Mouse (Mus musculus) hindbrain, embryonic 10.5 days (tissue): ENCODE data around the gene Ptprn2. TPM values are rescaled to one million over a fixed set of nuclear protein-coding genes. Genes with fewer than 3 reads are reported as not detected.

ENCODE experiments used
- DNase-seq: peaks from one replicate; pipeline ENCODE4 v3.0.0-alpha.2; 2017; ENCODE audit warnings: low spot score
- H3K27ac ChIP-seq: fragments of 300-500 bp; sonication (generic); 2 replicates; pipeline ENCODE4 v1.5.1; 2016; ENCODE audit warnings: mild to moderate bottlenecking, moderate library complexity
- H3K27me3 ChIP-seq: fragments of 300-500 bp; sonication (generic); 2 replicates; pipeline ENCODE4 v1.6.1; 2016; ENCODE audit warnings: mild to moderate bottlenecking; ENCODE audit not compliant: poor library complexity, insufficient read depth, severe bottlenecking
- H3K36me3 ChIP-seq: fragments of 300-500 bp; sonication (generic); 2 replicates; pipeline ENCODE4 v1.6.1; 2016; ENCODE audit warnings: mild to moderate bottlenecking, moderate library complexity
- H3K4me1 ChIP-seq: fragments of 300-500 bp; sonication (generic); replicated peaks from 2 replicates; pipeline ENCODE4 v1.6.1; 2016; ENCODE audit warnings: mild to moderate bottlenecking
- H3K4me3 ChIP-seq: fragments of 300-500 bp; sonication (generic); 2 replicates; pipeline ENCODE4 v1.5.1; 2016; ENCODE audit warnings: mild to moderate bottlenecking, moderate library complexity
- H3K9me3 ChIP-seq: fragments of 300-500 bp; sonication (generic); 2 replicates; pipeline ENCODE4 v1.6.1; 2016; ENCODE audit warnings: mild to moderate bottlenecking, moderate library complexity
- WGBS: fragments of 180-500 bp; shearing (Covaris S2); methylation state at CpG from one replicate; pipeline ENCODE4 v1.1.7; 2016; 5-methylcytosine and 5-hydroxymethylcytosine counted together
- polyA plus RNA-seq: library from polyadenylated mRNA; unstranded; fragments of >200 nt; fragmentation: Nextera tagmentation; extraction: Ambion mirVana; gene quantifications from 2 replicates; pipeline ENCODE4 v1.2.1, GENCODE M21; 2016

Ptprn2 gene
- polyA plus RNA-seq, 1 experiment from 2014 or later = 6.4 TPM

GRCm38 (mm10) chr12:116847021-116847420 lies 361.5 kb downstream of the Ptprn2 start:
- WGBS = 64% methylated on average over 4 of the region's 4 CpGs
- DNase-seq = no peak
- no peak overlapping the region for H3K27ac ChIP-seq
- no peaks in the 10 kb centered on the region for H3K9me3 ChIP-seq
- no peaks in the 10 kb centered on the region for H3K36me3 ChIP-seq
- no peaks in the 10 kb centered on the region for H3K27me3 ChIP-seq
- no peaks in the 10 kb centered on the region for H3K4me1 ChIP-seq
- H3K4me3 ChIP-seq = no peak overlapping the region

DNA sequence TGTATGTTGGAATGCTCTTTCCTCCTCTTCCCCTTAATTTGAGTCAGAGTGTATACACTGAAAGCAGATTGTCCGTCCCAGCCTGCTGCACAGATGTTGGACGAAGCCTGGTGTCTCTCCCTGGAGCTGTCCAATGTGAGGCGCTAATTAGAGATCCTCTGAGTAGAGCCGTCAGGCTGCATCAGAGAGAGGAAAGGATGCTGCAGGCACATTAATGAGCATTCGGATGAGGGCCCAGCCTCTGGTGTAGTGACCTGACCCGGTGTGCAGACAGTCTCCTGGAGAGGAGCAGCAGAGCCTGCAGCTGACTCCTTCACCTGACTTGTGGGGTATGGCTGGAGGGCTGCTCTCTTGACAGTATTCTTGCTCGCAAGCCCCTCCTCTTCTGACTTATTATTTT lies 370.8 kb downstream of the Ptprn2 start:
- H3K36me3 ChIP-seq = no peaks in the 10 kb centered on the region
- no peak overlapping the region for H3K27ac ChIP-seq
- H3K27me3 ChIP-seq = no peaks in the 10 kb centered on the region
- 69% methylated on average over 7 of the region's 7 CpGs for WGBS
- H3K4me3 ChIP-seq = no peak overlapping the region
- H3K4me1 ChIP-seq = peaks cover 22% of the 10 kb centered on the region
- no peak for DNase-seq
- no peaks in the 10 kb centered on the region for H3K9me3 ChIP-seq

GRCm38 (mm10) chr12:116861360-116862017 lies 376.0 kb downstream of the Ptprn2 start:
- Histone ChIP-seq H3K4me3 (no peak overlapping the region), H3K27me3 (no peaks in the 10 kb centered on the region), H3K4me1 (peaks cover 5% of the 10 kb centered on the region; the same call in 1 of the 2 replicates), H3K27ac (no peak overlapping the region), H3K9me3 (no peaks in the 10 kb centered on the region), H3K36me3 (no peaks in the 10 kb centered on the region)
- DNase-seq = no peak
- 90% methylated on average over 4 of the region's 4 CpGs for WGBS

DNA sequence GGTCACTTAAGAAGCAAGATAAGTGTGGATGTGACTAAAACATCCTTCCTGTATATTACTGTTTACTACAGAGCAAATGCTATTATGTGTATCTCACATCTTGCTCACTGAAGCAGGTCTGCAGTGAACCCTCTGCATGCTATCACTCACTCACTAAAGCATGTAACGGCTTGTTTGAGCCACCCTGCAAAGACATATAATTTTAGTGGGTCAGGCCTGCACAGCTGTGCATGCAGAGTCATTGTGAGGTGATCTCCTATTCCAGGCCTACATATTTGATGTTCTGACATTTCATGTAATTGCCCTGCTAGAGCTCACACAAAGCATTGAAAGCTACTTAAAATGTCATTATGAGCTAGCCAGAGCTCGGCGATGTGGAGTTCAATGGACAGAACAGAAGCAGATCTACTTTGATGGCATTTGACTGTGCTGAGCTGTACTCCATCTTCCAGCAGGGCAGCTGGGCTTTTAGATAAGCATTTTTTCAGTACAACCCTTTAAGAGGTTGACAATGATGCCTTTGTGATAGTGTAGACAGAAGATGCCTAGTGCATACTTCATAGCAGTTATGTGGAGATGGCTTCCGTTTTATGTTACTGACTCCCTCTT lies 377.9 kb downstream of the Ptprn2 start:
- Histone ChIP-seq H3K9me3 (no peaks in the 10 kb centered on the region), H3K27ac (no peak overlapping the region), H3K36me3 (no peaks in the 10 kb centered on the region), H3K4me1 (peaks cover 5% of the 10 kb centered on the region; the same call in 1 of the 2 replicates), H3K27me3 (no peaks in the 10 kb centered on the region), H3K4me3 (no peak overlapping the region)
- no peak for DNase-seq
- 86% methylated on average over 4 of the region's 4 CpGs for WGBS

DNA sequence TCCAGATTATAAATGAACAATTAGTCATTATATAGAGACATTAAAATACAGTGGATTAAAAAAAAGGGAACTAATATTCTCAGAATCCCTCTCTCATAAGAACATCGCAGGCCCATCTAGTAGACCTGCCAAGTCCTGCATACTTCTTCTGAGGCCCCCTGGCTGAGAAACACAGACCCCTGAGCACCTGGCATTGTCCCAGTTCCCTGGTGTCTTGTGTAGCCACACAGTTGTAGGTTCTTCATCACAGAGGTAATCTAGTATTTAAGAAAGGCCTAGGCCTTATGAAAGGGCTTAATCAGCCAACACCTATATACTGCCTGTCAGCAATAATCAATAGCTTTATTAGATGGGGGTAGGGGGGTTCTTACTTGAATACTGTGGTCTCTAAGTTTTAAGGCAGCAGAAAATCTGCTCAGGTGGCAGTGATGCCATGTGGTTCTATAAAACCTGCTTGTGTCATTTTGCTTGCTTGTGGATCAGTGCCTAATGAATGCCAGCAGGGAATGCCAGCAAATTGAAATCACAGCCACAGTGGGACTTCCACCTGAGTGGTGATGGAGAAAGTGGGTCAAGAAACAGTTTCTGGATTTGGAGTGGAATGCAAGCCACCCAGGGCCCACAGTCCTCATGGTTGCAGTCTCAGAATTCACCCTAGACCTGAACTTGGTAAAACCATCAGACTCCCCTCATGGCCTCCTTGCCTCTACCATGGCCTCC lies 388.5 kb downstream of the Ptprn2 start:
- Histone ChIP-seq H3K9me3 (no peaks in the 10 kb centered on the region), H3K4me3 (no peak overlapping the region), H3K27ac (no peak overlapping the region), H3K4me1 (0 out of 2 replicates have a peak, but pooled peaks cover 3% of the 10 kb centered on the region), H3K36me3 (no peaks in the 10 kb centered on the region), H3K27me3 (no peaks in the 10 kb centered on the region)
- 89% methylated on average over 1 of the region's 1 CpGs for WGBS
- DNase-seq = no peak

DNA sequence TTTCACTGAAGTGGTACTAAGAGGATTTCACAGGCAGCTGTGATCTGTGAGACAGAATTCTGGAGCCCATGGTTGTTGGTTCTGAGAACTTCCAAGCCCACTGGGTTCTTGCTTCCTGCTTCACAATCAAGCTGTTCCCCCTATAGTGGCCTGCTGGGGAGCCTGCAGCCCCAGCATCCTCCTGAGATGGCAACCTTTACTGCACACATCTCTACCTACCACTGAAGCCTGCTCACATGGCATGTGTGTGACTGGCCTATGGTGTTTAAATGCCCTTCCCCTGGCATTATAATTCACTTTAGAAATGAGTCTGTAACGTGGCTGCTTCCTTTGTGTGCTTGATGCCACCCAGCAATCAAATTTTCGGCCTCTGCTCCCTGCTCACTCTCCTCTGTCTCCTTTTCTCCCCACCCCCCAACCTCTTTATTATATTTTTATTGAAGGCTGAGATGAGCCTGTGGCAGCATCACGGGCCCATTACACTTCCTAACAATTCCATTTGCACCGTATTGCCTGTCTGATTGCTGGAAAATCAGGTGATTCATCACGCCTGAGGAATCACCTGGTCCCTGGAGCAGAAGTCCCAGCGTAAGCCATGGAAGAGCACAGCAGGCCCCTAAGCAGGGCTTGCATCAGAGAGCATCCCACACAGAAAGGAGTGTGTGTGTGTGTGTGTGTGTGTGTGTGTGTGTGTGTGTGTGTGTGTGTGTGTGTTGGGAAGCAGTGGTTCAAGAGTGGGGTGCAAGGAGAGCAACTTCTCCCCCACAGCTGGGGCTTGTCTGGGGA lies 402.2 kb downstream of the Ptprn2 start:
- DNase-seq = no peak
- 79% methylated on average over 6 of the region's 6 CpGs for WGBS
- Histone ChIP-seq H3K27ac (no peak overlapping the region), H3K9me3 (0 out of 2 replicates have a peak, but pooled peaks cover 2% of the 10 kb centered on the region), H3K4me3 (no peak overlapping the region), H3K27me3 (no peaks in the 10 kb centered on the region), H3K36me3 (no peaks in the 10 kb centered on the region), H3K4me1 (peaks cover 12% of the 10 kb centered on the region)

DNA sequence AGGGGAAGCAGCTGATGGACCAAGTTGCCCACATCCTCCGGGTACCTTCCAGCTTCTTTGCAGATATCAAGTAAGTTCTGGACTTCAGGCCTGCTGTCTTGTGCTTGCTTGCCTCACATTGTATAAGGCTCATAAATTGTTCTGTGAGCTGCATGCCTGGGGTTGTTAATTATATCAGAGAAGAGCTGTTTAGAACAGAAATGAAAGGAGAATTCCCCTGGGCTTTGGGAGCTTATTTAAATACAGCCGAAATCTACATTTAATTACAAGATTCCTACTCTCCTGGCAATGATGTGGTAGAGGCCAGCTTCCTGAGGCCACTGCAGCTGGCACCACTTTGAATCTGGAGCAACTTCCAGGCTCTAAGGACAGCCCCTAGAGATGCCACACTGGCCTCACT lies 403.3 kb downstream of the Ptprn2 start:
- H3K4me1 ChIP-seq = peaks cover 12% of the 10 kb centered on the region
- H3K27me3 ChIP-seq = no peaks in the 10 kb centered on the region
- H3K4me3 ChIP-seq = no peak overlapping the region
- no peaks in the 10 kb centered on the region for H3K36me3 ChIP-seq
- no peaks in the 10 kb centered on the region for H3K9me3 ChIP-seq
- 80% methylated on average over 2 of the region's 2 CpGs for WGBS
- no peak for DNase-seq
- no peak overlapping the region for H3K27ac ChIP-seq

- no peak overlapping the region for H3K27ac ChIP-seq
- no peaks in the 10 kb centered on the region for H3K36me3 ChIP-seq
- no peak overlapping the region for H3K4me3 ChIP-seq
- DNase-seq = no peak
- WGBS = 92% methylated on average over 8 of the region's 8 CpGs
- no peaks in the 10 kb centered on the region for H3K27me3 ChIP-seq
- H3K4me1 ChIP-seq = peaks cover 18% of the 10 kb centered on the region
- H3K9me3 ChIP-seq = no peaks in the 10 kb centered on the region
These were observed 407.1 kb downstream of the Ptprn2 start for GRCm38 (mm10) chr12:116892584-116892983.

- no peaks in the 10 kb centered on the region for H3K27me3 ChIP-seq
- DNase-seq = no peak
- peaks cover 16% of the 10 kb centered on the region for H3K4me1 ChIP-seq
- H3K36me3 ChIP-seq = no peaks in the 10 kb centered on the region
- no peak overlapping the region for H3K4me3 ChIP-seq
- 66% methylated on average over 2 of the region's 2 CpGs for WGBS
- H3K9me3 ChIP-seq = no peaks in the 10 kb centered on the region
- no peak overlapping the region for H3K27ac ChIP-seq
These were observed 411.1 kb downstream of the Ptprn2 start for GRCm38 (mm10) chr12:116896651-116897050.

GRCm38 (mm10) chr12:116901773-116902172 lies 416.3 kb downstream of the Ptprn2 start:
- no peaks in the 10 kb centered on the region for H3K36me3 ChIP-seq
- DNase-seq = no peak
- peak overlapping the region; percentile 66; the same call in 1 of the 2 replicates for H3K27ac ChIP-seq
- H3K9me3 ChIP-seq = no peaks in the 10 kb centered on the region
- H3K4me1 ChIP-seq = peaks cover 15% of the 10 kb centered on the region
- 51% methylated on average over 3 of the region's 3 CpGs for WGBS
- no peak overlapping the region for H3K4me3 ChIP-seq
- H3K27me3 ChIP-seq = no peaks in the 10 kb centered on the region

- H3K9me3 ChIP-seq = no peaks in the 10 kb centered on the region
- H3K27me3 ChIP-seq = no peaks in the 10 kb centered on the region
- H3K4me3 ChIP-seq = no peak overlapping the region
- DNase-seq = peak; percentile 18
- peak overlapping the region; percentile 77 for H3K27ac ChIP-seq
- H3K4me1 ChIP-seq = peaks cover 28% of the 10 kb centered on the region
- 32% methylated on average over 1 of the region's 1 CpGs for WGBS
- no peaks in the 10 kb centered on the region for H3K36me3 ChIP-seq
These were observed 421.9 kb downstream of the Ptprn2 start for GRCm38 (mm10) chr12:116907424-116907823.

GRCm38 (mm10) chr12:116908668-116909067 lies 423.1 kb downstream of the Ptprn2 start:
- WGBS = 48% methylated on average over 2 of the region's 2 CpGs
- no peak for DNase-seq
- Histone ChIP-seq H3K4me3 (no peak overlapping the region), H3K4me1 (peaks cover 28% of the 10 kb centered on the region), H3K27me3 (no peaks in the 10 kb centered on the region), H3K27ac (peak overlapping the region; percentile 77), H3K36me3 (no peaks in the 10 kb centered on the region), H3K9me3 (no peaks in the 10 kb centered on the region)
